Mouse (Mus musculus): ENCODE measurements around the gene Zfp629. TPM values are rescaled to one million over a fixed set of nuclear protein-coding genes. Genes with fewer than 3 reads are reported as not detected.

Zfp629 gene
- total RNA-seq, 2 experiments from 2014 or later, result 23.1 to 24.0 TPM

- no peak for DNase-seq (ENCODE audit: low spot score in 2 of 2)
Observed at GRCm38 (mm10) chr7:127616336-127616735, 739 bp upstream of the Zfp629 start.

GRCm38 (mm10) chr7:127614511-127614890 is 1.1 kb downstream of the Zfp629 start:
- peak in 1 of 2 experiments; percentile 31 for DNase-seq (ENCODE audit: low spot score in 2 of 2)

- no peak for DNase-seq (ENCODE audit: low spot score in 2 of 2)
Observed at GRCm38 (mm10) chr7:127614091-127614490, 1.5 kb downstream of the Zfp629 start.

- no peak for DNase-seq (ENCODE audit: low spot score in 2 of 2)
Observed at GRCm38 (mm10) chr7:127613501-127613900, 2.1 kb downstream of the Zfp629 start.

- no peak for DNase-seq (ENCODE audit: low spot score in 2 of 2)
Observed at GRCm38 (mm10) chr7:127611561-127611960, 4.0 kb downstream of the Zfp629 start.

- DNase-seq (ENCODE audit: low spot score in 2 of 2), result no peak
Observed at GRCm38 (mm10) chr7:127611011-127611410, 4.6 kb downstream of the Zfp629 start.

GRCm38 (mm10) chr7:127607150-127607549 is 8.4 kb downstream of the Zfp629 start:
- DNase-seq (ENCODE audit: low spot score in 2 of 2), result no peak

- DNase-seq (ENCODE audit: low spot score in 2 of 2), result no peak
Observed at GRCm38 (mm10) chr7:127604256-127604655, 11.3 kb downstream of the Zfp629 start.

GRCm38 (mm10) chr7:127602903-127603302 is 12.7 kb downstream of the Zfp629 start:
- no peak for DNase-seq (ENCODE audit: low spot score in 2 of 2)

- no peak for DNase-seq (ENCODE audit: low spot score in 2 of 2)
Observed at GRCm38 (mm10) chr7:127601735-127602134, 13.9 kb downstream of the Zfp629 start.

- DNase-seq (ENCODE audit: low spot score in 2 of 2), result no peak
Observed at GRCm38 (mm10) chr7:127600612-127601011, 15.0 kb downstream of the Zfp629 start.

- DNase-seq (ENCODE audit: low spot score in 2 of 2), result no peak
Observed at GRCm38 (mm10) chr7:127596747-127597146, 18.9 kb downstream of the Zfp629 start.

- no peak for DNase-seq (ENCODE audit: low spot score in 2 of 2)
Observed at GRCm38 (mm10) chr7:127592575-127592974, 23.0 kb downstream of the Zfp629 start.

- DNase-seq (ENCODE audit: low spot score in 2 of 2), result no peak
Observed at GRCm38 (mm10) chr7:127591108-127591507, 24.5 kb downstream of the Zfp629 start.

- DNase-seq (ENCODE audit: low spot score in 2 of 2), result no peak
Observed at GRCm38 (mm10) chr7:127589637-127590036, 26.0 kb downstream of the Zfp629 start.

GRCm38 (mm10) chr7:127588901-127589300 is 26.7 kb downstream of the Zfp629 start:
- DNase-seq (ENCODE audit: low spot score in 2 of 2), result no peak

- DNase-seq (ENCODE audit: low spot score in 2 of 2), result peak; percentile 87 to 95
Observed at GRCm38 (mm10) chr7:127588011-127588871, 27.4 kb downstream of the Zfp629 start, which contains the start of the genes Ccdc189 and Rnf40. Gene Ccdc189, minus strand, starts transcription at chr7:127588595. Gene Rnf40, plus strand, starts transcription at chr7:127588767.

- DNase-seq (ENCODE audit: low spot score in 2 of 2), result no peak
Observed at GRCm38 (mm10) chr7:127587196-127587595, 28.4 kb downstream of the Zfp629 start.

- no peak for DNase-seq (ENCODE audit: low spot score in 2 of 2)
Observed at GRCm38 (mm10) chr7:127586149-127586548, 29.4 kb downstream of the Zfp629 start.

GRCm38 (mm10) chr7:127585031-127585430 is 30.6 kb downstream of the Zfp629 start:
- no peak for DNase-seq (ENCODE audit: low spot score in 2 of 2)

- no peak for DNase-seq (ENCODE audit: low spot score in 2 of 2)
Observed at GRCm38 (mm10) chr7:127583260-127583659, 32.3 kb downstream of the Zfp629 start.

GRCm38 (mm10) chr7:127574115-127574514 is 41.5 kb downstream of the Zfp629 start:
- no peak for DNase-seq (ENCODE audit: low spot score in 2 of 2)

- DNase-seq (ENCODE audit: low spot score in 2 of 2), result no peak
Observed at GRCm38 (mm10) chr7:127573503-127574008, 42.0 kb downstream of the Zfp629 start.
